Mouse (Mus musculus) heart, adult 2 months (tissue): ENCODE measurements at regions not wholly inside any gene's neighbourhood (a gene's known extent, or its start where the extent isn't known, plus 50 kb on each side); places are given as distances from the start of the nearest gene placed in this dataset.

ENCODE experiments used
- DNase-seq, 2 experiments: peaks; one replicate each; pipeline ENCODE4 v3.0.0; 2021
- H3K27ac ChIP-seq: fragments of 200-600 bp; 2 replicates; pipeline ENCODE4 v1.8.1; 2022
- H3K27me3 ChIP-seq: fragments of 200-500 bp; 2 replicates; pipeline ENCODE4 v1.6.1; 2012; ENCODE audit warnings: mild to moderate bottlenecking, low read length, inconsistent platforms, mixed read lengths; ENCODE audit not compliant: control insufficient read depth, insufficient read depth
- H3K36me3 ChIP-seq: fragments of 200-500 bp; 2 replicates; pipeline ENCODE4 v1.6.1; 2012; ENCODE audit warnings: low read length, inconsistent platforms; ENCODE audit not compliant: control insufficient read depth, insufficient read depth
- H3K4me1 ChIP-seq: fragments of 200-500 bp; 2 replicates; pipeline ENCODE4 v1.6.1; 2011; ENCODE audit warnings: low read length; ENCODE audit not compliant: control insufficient read depth, insufficient read depth
- H3K4me3 ChIP-seq: fragments of 200-600 bp; 2 replicates; pipeline ENCODE4 v1.8.1; 2022
- H3K79me2 ChIP-seq: fragments of 200-500 bp; replicated peaks from 2 replicates; pipeline ENCODE4 v1.6.1; 2012; ENCODE audit warnings: mild to moderate bottlenecking, inconsistent platforms, low read length, moderate library complexity, mixed read lengths; ENCODE audit not compliant: control insufficient read depth, insufficient read depth
- H3K9ac ChIP-seq: fragments of 200-500 bp; 2 replicates; pipeline ENCODE4 v1.6.1; 2012; ENCODE audit warnings: low read depth, mild to moderate bottlenecking, control low read depth, inconsistent platforms, low read length, mixed read lengths
- CTCF ChIP-seq: fragments of 200-600 bp; IDR thresholded peaks from 2 replicates; pipeline ENCODE4 v1.8.1; 2022; ENCODE audit warnings: antibody characterized with exemption, mild to moderate bottlenecking, moderate library complexity
- EP300 ChIP-seq: fragments of 200-500 bp; IDR thresholded peaks from 2 replicates; pipeline ENCODE4 v1.6.1; 2011; ENCODE audit warnings: low read depth, low read length, control low read depth; ENCODE audit not compliant: insufficient read depth
- POLR2A ChIP-seq: fragments of 200-500 bp; IDR thresholded peaks from 2 replicates; pipeline ENCODE4 v1.6.1; 2011; ENCODE audit warnings: mild to moderate bottlenecking, low read depth, low read length, control low read depth; ENCODE audit not compliant: insufficient read depth
- WGBS: fragments of 180-500 bp; shearing (Covaris S2); methylation state at CpG from one replicate; pipeline ENCODE4 v1.1.7; 2018; 5-methylcytosine and 5-hydroxymethylcytosine counted together
- intact Hi-C: fragments of 180-260 bp; cut with DNase I; formaldehyde crosslinking; loops from one replicate; pipeline ENCODE4 v1.15.1; 2025

- 81% methylated on average over 4 of the region's 4 CpGs for WGBS
- TF ChIP-seq POLR2A = no peak
- no peak for TF ChIP-seq EP300
- no peak for TF ChIP-seq CTCF
- DNase-seq = no peak
These were observed 350.4 kb upstream of the Nr2f2 start for GRCm38 (mm10) chr7:70716811-70717458.

DNA sequence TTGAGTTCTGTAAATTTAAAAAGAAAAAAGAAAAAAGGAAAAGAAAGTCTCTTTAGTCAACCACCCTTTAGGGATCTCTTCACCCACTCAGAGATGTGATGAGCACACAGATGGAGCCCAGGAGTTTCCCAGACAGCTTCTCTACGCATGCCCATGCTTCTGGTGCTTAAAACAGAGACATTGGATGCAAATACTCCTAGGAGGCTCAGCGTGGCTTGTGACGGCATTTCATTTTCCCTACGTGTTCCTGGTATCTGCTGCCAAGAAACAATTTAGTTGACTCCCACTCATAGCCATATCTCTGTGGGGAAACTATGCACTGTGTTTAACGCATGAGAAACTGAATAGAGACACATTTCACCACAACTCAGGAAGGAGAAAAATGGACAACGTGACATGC, 345.6 kb upstream of the Nr2f2 start:
- WGBS = 43% methylated on average over 6 of the region's 6 CpGs
- DNase-seq = no peak
- Histone ChIP-seq H3K27me3 (no peaks in the 10 kb centered on the region), H3K27ac (no peak overlapping the region), H3K4me3 (no peak overlapping the region), H3K36me3 (no peaks in the 10 kb centered on the region), H3K79me2 (no peaks in the 10 kb centered on the region), H3K4me1 (no peaks in the 10 kb centered on the region), H3K9ac (no peak overlapping the region)
- TF ChIP-seq EP300 (no peak), CTCF (no peak), POLR2A (no peak)
- intact Hi-C loops = no loop called here

More at GRCm38 (mm10) chr7:70716811-70717458, 350.4 kb upstream of the Nr2f2 start:
- intact Hi-C loops = no loop called here
- Histone ChIP-seq H3K4me3 (no peak overlapping the region), H3K4me1 (no peaks in the 10 kb centered on the region), H3K36me3 (no peaks in the 10 kb centered on the region), H3K27me3 (no peaks in the 10 kb centered on the region), H3K9ac (no peak overlapping the region), H3K27ac (no peak overlapping the region), H3K79me2 (no peaks in the 10 kb centered on the region)

DNA sequence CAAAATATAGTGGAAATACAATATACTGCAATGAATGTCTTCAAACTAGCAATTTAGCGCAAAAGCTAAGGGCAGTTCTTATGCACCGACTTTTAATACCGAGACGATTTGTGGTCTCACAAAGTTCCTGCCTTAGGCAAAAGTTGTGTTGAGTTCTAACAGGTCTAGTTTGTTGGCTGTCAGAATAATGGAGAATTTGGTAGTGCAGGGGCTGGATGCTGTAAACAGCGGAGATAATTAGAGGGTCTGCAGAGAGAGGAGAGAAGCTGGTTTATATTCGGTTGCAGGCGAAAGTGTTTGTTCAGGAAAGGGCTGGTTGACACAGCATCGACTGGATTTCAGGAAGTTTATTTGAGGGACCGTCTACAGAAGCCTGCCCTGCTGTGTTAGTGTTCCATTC, 339.7 kb upstream of the Nr2f2 start:
- no peak for DNase-seq
- Histone ChIP-seq H3K4me3 (no peak overlapping the region), H3K79me2 (no peaks in the 10 kb centered on the region), H3K27ac (no peak overlapping the region), H3K36me3 (no peaks in the 10 kb centered on the region), H3K27me3 (no peaks in the 10 kb centered on the region), H3K4me1 (no peaks in the 10 kb centered on the region), H3K9ac (no peak overlapping the region)
- intact Hi-C loops = no loop called here
- WGBS = 78% methylated on average over 9 of the region's 9 CpGs
- TF ChIP-seq CTCF (no peak), EP300 (no peak), POLR2A (no peak)

DNA sequence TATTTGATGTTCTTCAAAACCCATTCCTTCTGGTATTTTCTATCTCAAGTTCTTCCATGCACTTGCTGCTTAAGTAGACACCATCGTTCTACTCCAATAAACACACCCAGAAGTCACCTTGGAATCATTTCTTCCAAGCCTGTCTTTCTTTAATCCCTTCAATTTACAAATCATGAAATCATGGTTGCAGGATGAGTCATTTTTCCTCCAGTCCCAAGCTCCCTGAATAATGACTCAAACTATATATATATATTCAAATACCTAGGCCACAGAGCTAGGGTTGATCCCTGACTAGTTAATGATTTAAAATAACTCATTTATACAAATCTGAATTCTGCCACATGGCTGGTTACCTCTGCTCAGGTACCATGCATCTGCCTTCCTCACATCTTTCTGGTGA, 337.2 kb upstream of the Nr2f2 start:
- no peak for DNase-seq
- no peak for TF ChIP-seq POLR2A
- TF ChIP-seq EP300 = no peak
- TF ChIP-seq CTCF = no peak
- Histone ChIP-seq H3K79me2 (no peaks in the 10 kb centered on the region), H3K9ac (no peak overlapping the region), H3K4me1 (no peaks in the 10 kb centered on the region), H3K36me3 (no peaks in the 10 kb centered on the region), H3K4me3 (no peak overlapping the region), H3K27ac (no peak overlapping the region), H3K27me3 (no peaks in the 10 kb centered on the region)
- 89% methylated on average over 1 of the region's 1 CpGs for WGBS
- intact Hi-C loops = no loop called here

GRCm38 (mm10) chr7:70700461-70700860, 333.9 kb upstream of the Nr2f2 start:
- H3K9ac ChIP-seq = no peak overlapping the region
- intact Hi-C loops = no loop called here
- H3K36me3 ChIP-seq = no peaks in the 10 kb centered on the region
- H3K27ac ChIP-seq = no peak overlapping the region
- DNase-seq = no peak
- H3K27me3 ChIP-seq = no peaks in the 10 kb centered on the region
- 81% methylated on average over 4 of the region's 4 CpGs for WGBS
- H3K4me3 ChIP-seq = no peak overlapping the region
- no peak for TF ChIP-seq EP300
- no peak for TF ChIP-seq CTCF
- TF ChIP-seq POLR2A = no peak
- no peaks in the 10 kb centered on the region for H3K79me2 ChIP-seq
- H3K4me1 ChIP-seq = no peaks in the 10 kb centered on the region

GRCm38 (mm10) chr7:70699391-70699790, 332.9 kb upstream of the Nr2f2 start:
- TF ChIP-seq EP300 (no peak), POLR2A (no peak), CTCF (no peak)
- intact Hi-C loops = no loop called here
- no peak overlapping the region for H3K27ac ChIP-seq
- H3K79me2 ChIP-seq = no peaks in the 10 kb centered on the region
- no peaks in the 10 kb centered on the region for H3K36me3 ChIP-seq
- no peak overlapping the region for H3K9ac ChIP-seq
- 52% methylated on average over 2 of the region's 2 CpGs for WGBS
- no peaks in the 10 kb centered on the region for H3K4me1 ChIP-seq
- DNase-seq = no peak
- H3K4me3 ChIP-seq = no peak overlapping the region
- H3K27me3 ChIP-seq = no peaks in the 10 kb centered on the region
